Mouse (Mus musculus): Measurements from ENCODE around the gene Siae.

Siae gene

DNA sequence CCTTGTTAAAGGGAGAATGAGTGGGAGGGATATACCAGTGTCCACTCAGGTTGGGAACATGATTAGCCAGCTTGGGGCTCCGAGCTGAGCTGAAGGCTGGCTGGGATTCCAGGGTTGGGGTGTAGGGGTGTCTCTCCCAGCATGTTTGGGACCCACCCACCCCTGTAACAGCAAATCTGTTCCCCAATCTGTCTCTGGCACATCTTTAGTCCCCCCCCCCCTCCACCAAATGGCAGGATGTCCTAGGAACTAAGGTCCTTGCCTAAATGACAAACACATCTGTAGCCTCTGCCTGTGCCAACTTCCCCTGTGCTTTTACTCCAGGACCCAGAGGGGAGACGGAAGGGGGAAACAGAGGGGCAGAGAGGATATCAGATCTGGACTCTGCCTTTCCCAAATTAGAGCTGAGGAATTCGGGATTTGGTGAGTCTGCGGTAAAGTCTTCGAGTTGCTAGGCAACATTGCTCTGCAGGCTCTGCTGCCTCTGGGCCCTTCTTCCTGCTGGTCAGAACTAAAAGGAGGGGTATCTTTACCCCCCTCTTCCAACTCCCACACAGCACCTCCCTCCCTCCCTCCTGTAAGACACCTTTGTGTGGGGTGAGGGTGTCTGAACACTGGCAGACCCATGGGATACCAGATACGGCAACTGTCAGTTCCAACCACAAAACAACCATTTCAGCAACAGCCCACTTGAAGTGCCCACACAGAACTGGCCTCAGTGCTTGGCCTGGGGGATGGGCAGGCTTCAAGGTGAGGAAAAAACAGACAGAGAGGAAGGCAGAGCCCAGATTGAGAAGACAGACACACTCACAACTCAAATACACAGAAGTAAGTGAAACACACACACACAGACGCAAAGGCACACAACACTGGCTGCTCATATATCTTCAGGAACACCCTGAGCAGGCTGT is at the start of gene Siae:
Gene Siae, plus strand, starts transcription at position 861 of the 911 bp plus-strand sequence.
- DNase-seq, result no peak

DNA sequence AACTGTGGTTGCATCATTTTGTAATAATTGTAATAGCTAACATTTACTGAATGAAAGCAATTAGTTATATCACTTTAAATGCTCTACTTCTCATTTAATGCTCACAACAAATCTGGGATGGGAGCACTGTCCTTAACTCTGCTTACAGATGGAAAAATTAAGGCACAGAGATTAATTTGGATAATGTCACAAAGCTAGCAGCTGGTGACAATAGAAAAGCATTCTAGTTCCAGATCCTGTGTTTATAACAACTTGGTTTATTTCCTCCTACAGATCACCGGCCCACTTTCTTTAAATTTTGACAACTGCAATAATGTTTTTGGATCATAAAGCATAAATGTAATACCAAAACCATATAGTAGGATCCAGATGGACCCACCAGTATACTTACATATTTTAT is 49.5 kb upstream of the Siae start:
- DNase-seq, result no peak

DNA sequence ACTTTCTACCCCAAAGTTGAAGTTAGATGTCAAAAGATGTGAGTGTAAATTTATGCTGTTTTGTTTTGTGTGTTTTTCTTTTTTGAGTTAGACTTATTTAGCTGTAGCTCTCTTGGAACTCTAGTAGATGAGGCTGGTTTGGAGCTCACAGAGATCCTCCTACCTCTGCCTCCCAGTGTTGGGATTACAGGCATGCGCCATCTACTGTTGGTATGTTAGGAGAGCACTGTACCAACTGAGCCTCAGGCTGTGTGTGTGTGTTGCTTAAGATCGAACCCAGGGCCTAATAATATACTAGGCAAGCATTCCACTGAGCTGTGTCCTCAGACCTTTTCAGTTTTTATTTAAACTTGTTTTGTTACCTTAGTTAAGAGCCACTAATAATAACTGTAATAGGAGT is 43.4 kb upstream of the Siae start:
- no peak for DNase-seq

- DNase-seq, result no peak
Measured at GRCm38 (mm10) chr9:37514456-37514855, 41.0 kb upstream of the Siae start.

GRCm38 (mm10) chr9:37517467-37517866 is 38.0 kb upstream of the Siae start:
- DNase-seq, result no peak

GRCm38 (mm10) chr9:37518991-37519390 is 36.5 kb upstream of the Siae start:
- no peak for DNase-seq

DNA sequence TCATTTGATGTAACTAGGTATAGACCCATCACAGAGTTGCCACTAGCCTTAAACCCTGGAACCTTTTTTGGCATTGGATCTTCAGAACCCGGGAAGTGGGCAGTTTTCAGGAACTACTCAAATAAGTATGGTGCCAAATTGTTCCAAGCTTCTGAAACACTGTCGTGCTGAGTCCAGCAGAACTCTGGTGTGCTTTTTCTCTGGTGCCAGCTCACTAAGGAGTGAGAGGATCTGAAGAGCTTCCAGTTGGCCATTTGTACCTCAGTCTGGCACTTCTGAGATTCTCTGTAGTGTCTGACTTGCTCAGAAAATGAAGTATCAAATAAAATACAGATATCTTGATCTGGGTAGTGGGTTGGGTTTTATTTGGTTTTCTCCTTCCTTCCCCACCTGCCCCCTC is 35.5 kb upstream of the Siae start:
- DNase-seq, result no peak

DNA sequence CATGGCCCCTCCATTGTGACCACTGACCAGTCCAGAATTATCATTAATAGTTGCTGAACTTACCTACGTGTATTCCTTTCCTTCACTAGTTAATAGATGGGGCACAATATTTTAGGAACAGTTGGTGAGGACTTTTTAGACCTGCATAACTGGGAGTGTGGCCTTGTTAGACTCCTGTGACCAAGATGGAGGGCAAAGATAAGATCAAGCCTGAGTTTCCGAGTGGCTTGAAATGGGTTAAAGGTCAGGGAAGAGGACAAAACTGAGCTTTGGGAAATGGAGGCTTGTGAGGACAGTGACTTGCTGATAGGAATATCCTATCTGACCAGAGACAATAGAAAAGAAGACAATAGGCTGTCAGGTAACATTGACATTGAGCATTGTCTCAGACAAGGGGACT is 30.0 kb upstream of the Siae start:
- no peak for DNase-seq

DNA sequence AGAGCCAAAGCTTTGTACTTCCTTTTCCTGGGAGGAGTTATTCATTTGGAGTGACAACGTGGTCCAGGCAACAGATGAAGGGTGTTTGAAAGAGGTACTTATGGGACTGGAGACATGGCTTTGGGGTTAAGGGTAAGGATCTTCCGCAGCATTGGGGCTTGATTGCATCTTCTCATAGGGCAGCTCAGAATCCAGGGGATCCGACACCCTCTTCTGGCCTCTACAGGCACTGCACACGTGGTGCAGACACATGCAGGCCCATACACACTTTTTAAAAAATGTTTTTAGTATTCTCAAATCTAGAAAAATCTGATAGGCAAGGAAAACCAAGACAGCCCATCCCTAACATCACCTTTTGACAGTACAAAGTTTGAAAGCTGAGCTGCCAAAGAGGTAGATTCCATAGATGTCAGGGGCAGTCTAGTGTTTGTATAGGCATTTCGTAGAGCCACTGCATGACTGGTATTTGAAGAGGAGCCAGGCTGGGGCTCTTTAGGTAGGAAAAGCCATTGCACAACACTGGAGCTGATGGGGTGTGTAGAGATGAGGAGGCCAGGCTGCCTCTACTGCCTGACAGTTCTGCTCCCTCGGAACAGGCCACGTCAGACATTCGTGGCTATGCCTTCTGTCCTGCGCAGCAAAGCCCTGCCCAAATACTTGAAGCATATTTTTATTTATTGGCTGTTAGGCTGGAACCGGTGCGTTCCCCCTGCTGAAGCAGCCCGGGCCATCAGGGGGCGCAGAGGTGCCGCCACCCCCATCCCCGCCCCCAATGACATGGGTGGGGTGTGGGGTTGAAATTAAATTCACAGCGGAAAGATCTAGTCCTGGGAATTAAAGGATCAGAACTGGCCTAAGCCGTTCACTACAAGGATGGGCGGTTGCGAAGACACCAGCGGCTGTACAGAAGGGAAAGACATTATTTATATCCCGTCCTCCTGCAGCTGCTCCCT is 28.8 kb upstream of the Siae start:
- no peak for DNase-seq

- DNase-seq, result no peak
Measured at GRCm38 (mm10) chr9:37527396-37528224, 27.9 kb upstream of the Siae start, which contains the start of gene Esam. Gene Esam, plus strand, starts transcription at chr9:37528078.

DNA sequence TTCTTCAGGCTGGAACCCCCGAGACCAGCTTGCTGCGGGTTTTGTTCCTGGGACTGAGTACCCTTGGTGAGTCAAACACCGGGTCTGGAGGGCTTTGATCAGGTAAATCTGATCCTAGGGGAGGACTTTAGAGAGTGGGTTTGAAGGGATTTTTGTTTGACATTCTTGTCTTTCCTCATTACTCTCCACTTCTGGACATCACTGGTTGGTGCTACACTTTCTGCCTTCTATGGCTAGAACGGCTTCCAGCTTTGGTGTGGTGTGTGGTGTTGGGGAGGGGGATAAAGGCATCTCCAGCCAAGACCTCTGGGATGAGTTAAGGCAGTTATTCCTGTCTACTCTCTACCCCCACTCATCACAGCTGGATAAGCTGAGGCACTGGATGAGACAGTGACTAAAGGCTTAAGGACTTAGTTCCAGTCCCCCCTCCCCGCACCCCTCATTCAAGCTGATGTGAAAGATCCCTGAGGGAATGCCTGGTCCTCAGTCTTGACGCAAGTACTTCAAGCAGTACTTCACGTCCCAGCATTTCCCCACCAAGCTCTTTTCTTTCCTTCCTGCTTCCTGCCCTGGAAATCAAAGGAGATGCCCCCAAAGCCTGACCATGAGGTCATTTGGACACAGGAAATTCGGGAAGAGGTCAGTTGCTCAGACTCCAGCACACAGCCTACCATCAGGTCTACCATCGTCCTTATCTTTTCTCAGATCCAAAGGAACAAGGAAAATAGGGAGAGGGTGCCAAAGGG is 27.1 kb upstream of the Siae start:
- DNase-seq, result no peak

DNA sequence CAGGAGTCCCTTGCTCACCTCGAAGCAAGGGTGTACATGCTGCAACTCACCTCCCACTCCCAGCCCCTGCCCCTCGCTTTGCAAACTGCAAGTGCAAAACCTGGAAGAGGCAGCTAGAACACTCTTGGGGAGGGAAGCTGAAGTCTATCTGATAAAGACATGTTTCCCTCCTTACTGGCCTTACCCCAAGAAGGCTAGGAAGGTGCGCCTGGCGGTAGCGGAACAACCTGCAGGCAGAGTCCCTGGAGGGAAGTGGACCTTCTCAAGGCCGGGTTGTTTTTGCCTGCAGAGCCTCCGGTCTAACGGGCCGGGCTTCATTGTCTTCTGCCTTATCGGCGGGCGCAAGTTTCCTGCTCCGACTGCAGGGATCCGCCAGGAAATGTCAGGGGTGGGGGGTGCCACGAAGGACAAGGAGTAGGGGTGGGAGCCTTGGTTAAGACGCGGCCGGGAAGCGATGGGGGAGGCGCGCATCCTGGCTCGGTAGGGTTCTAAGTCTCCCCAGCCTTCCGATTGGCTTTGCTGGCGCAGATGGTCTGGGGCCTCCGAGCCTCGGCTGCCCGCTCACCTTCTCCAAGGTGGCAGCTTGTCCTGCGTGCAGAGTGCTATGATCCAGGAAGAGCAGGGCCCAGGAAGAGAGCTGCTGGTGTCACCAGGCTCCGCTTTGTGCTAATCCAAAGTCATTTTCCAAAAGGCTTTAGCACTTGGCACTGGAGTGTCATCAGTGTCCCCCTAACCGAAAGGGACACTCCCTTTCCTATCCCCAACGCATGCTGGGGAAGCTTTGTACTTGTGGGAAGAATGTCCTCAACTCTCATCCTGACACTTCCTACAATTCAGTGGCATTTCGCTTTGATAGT is 25.2 kb upstream of the Siae start:
- DNase-seq, result peak; percentile 7

DNA sequence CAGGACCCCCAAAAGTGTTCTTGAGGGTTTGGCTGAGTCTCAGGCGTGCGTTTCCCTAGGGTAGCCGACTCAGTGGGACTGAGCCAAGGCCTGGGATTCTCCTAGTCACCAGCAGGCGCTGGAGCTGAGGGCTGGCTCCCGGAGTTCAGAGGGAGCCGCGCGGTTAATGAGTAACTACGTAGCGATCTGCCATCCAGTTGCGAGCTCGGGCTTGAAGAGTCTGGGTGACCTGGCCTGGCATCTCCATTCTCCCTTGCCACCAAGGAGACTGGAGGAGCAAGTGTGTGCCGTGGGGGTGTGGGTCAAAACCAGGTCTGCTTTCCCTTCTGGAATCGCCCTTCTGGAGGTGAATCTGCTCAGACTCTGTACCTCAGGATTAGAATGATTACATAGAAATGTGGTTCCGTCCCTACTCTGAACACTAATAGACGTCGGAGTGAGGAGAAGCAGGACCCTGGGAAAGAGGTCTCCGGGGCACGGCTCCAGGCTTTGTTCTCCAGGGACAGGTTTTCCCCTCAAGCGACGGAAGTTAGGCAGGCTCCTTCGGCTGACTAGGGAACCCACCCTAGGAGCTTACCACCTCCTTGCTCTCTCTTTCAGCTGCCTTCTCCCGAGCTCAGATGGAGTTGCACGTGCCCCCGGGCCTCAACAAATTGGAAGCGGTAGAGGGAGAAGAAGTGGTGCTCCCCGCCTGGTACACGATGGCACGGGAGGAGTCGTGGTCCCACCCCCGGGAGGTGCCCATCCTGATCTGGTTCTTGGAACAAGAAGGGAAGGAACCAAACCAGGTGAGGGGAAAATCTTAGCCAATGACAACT is 24.4 kb upstream of the Siae start:
- no peak for DNase-seq

GRCm38 (mm10) chr9:37536851-37537250 is 18.6 kb upstream of the Siae start:
- DNase-seq, result no peak

DNA sequence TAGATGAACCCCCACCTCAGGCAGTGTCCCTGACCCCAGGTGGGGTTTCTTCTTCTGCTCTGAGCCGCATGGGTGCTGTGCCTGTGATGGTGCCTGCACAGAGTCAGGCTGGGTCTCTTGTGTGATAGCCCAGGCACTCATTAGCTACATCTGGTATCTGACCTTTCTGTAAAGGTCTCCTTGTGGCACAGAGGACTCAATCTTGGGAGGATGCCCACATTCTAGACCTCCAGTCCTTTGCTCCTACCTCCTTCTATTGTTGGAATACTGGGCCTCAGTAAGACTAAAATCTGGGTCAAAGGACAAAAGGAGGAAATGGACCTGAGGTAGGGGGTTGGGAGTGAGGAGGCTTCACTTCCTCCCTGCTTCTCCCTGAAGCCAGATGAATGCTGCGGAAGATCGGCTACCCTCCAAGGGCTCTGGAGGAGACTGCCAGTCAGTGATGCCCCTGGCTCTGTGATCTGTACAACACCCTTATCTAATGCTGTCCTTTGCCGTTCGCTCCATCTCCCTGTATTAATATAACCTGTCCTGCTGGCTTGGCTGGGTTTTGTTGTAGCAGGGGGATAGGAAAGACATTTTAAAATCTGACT is 17.7 kb upstream of the Siae start:
- DNase-seq, result no peak

- DNase-seq, result no peak
Measured at GRCm38 (mm10) chr9:37539170-37540025, 16.1 kb upstream of the Siae start, which contains the start of gene Vsig2. Gene Vsig2, plus strand, starts transcription at chr9:37539255.

DNA sequence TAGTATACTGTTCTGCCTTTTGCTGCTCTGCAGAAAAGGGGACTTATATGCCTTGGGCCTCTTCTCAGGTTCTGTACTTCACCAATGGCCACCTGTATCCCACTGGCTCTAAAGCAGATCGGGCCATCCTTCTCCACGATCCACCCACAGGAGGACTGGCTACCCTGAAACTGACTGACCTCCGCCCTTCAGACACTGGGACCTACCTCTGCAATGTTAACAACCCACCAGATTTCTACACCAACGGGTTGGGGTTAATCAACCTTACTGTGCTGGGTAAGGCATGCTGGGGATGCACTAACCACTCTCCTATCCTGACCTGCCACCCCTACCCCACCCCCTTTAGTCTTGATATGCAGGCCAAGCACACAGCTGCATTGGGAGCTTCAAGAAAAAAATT is 15.3 kb upstream of the Siae start:
- no peak for DNase-seq

Data from thymus, postnatal 14 days (tissue).